Mouse (Mus musculus) heart, embryonic 15.5 days (tissue): ENCODE measurements around the gene Syngr3. TPM values are rescaled to one million over a fixed set of nuclear protein-coding genes. Genes with fewer than 3 reads are reported as not detected.

Experiments used
- ATAC-seq: fragments of 200-750 bp; cut with Nextera tagmentation; replicated peaks from 2 replicates; pipeline ENCODE4 v1.8.0; 2017; ENCODE audit warnings: low read depth, moderate TSS enrichment; ENCODE audit not compliant: insufficient number of reproducible peaks, insufficient read depth, low FRiP score
- H3K27ac ChIP-seq: fragments of 300-500 bp; sonication (generic); 2 replicates; pipeline ENCODE4 v1.5.1; 2015; ENCODE audit warnings: mild to moderate bottlenecking, inconsistent platforms
- H3K27me3 ChIP-seq: fragments of 300-500 bp; sonication (generic); 2 replicates; pipeline ENCODE4 v1.6.1; 2015; ENCODE audit warnings: inconsistent platforms
- H3K36me3 ChIP-seq: fragments of 300-500 bp; sonication (generic); 2 replicates; pipeline ENCODE4 v1.6.1; 2015; ENCODE audit warnings: mild to moderate bottlenecking, inconsistent platforms
- H3K4me1 ChIP-seq: fragments of 300-500 bp; sonication (generic); replicated peaks from 2 replicates; pipeline ENCODE4 v1.6.1; 2015; ENCODE audit warnings: inconsistent platforms
- H3K4me2 ChIP-seq: fragments of 300-500 bp; sonication (generic); 2 replicates; pipeline ENCODE4 v1.6.1; 2015; ENCODE audit warnings: inconsistent platforms, mild to moderate bottlenecking, moderate library complexity
- H3K4me3 ChIP-seq: fragments of 300-500 bp; sonication (generic); 2 replicates; pipeline ENCODE4 v1.5.1; 2015; ENCODE audit warnings: mild to moderate bottlenecking, inconsistent platforms
- H3K9ac ChIP-seq: fragments of 300-500 bp; sonication (generic); 2 replicates; pipeline ENCODE4 v1.6.1; 2015; ENCODE audit warnings: mild to moderate bottlenecking, inconsistent platforms
- H3K9me3 ChIP-seq: fragments of 300-500 bp; sonication (generic); replicated peaks from 2 replicates; pipeline ENCODE4 v1.6.1; 2016; ENCODE audit warnings: inconsistent platforms
- WGBS: fragments of 180-500 bp; shearing (Covaris S2); methylation state at CpG from one replicate; pipeline ENCODE4 v1.1.7; 2015; ENCODE audit warnings: mixed read lengths; 5-methylcytosine and 5-hydroxymethylcytosine counted together
- polyA plus RNA-seq: library from polyadenylated mRNA; unstranded; fragments of >200 nt; fragmentation: Nextera tagmentation; extraction: Ambion mirVana; gene quantifications from 2 replicates; pipeline ENCODE4 v1.2.1, GENCODE M21; 2015

Syngr3 gene
- polyA plus RNA-seq: 0.44 and 3.0 TPM in 2 replicates

GRCm38 (mm10) chr17:24689251-24690081, at the start of gene Syngr3:
Gene Syngr3, minus strand, starts transcription at chr17:24689955.
- Histone ChIP-seq H3K36me3 (peaks cover 7% of the 10 kb centered on the region; the same call in 1 of the 2 replicates), H3K4me3 (peak within 1 kb of the TSS; percentile 53), H3K27ac (no peak within 1 kb of the TSS), H3K4me2 (peak within 1 kb of the TSS; percentile 89), H3K27me3 (peaks cover 50% of the 10 kb centered on the region), H3K9ac (peak within 1 kb of the TSS; percentile 41), H3K4me1 (peaks cover 23% of the 10 kb centered on the region), H3K9me3 (no peaks in the 10 kb centered on the region)
- WGBS: under 1% methylated on average over 54 of the region's 55 CpGs
- ATAC-seq: no peak

GRCm38 (mm10) chr17:24738238-24738637, 48.5 kb upstream of the Syngr3 start:
- 81% methylated on average over 4 of the region's 4 CpGs for WGBS
- H3K9ac ChIP-seq: no peak overlapping the region
- 0 out of 2 replicates have a peak, but pooled peaks cover 11% of the 10 kb centered on the region for H3K36me3 ChIP-seq
- no peak overlapping the region for H3K4me3 ChIP-seq
- H3K27ac ChIP-seq: no peak overlapping the region
- ATAC-seq: no peak
- no peaks in the 10 kb centered on the region for H3K9me3 ChIP-seq
- H3K27me3 ChIP-seq: no peaks in the 10 kb centered on the region
- no peak overlapping the region for H3K4me2 ChIP-seq
- peaks cover 16% of the 10 kb centered on the region for H3K4me1 ChIP-seq

GRCm38 (mm10) chr17:24737135-24737810, 47.5 kb upstream of the Syngr3 start:
- 22% methylated on average over 8 of the region's 8 CpGs for WGBS
- Histone ChIP-seq H3K4me2 (peak overlapping the region; percentile 75), H3K4me3 (peak overlapping the region; percentile 56), H3K27me3 (no peaks in the 10 kb centered on the region), H3K4me1 (peaks cover 23% of the 10 kb centered on the region), H3K36me3 (0 out of 2 replicates have a peak, but pooled peaks cover 11% of the 10 kb centered on the region), H3K27ac (no peak overlapping the region), H3K9me3 (no peaks in the 10 kb centered on the region), H3K9ac (peak overlapping the region; percentile 58)
- no peak for ATAC-seq

GRCm38 (mm10) chr17:24736330-24737051, 46.7 kb upstream of the Syngr3 start, which contains the start of gene Msrb1:
Gene Msrb1, plus strand, starts transcription at chr17:24736642.
- H3K27ac ChIP-seq: peak within 1 kb of the TSS; percentile 67

GRCm38 (mm10) chr17:24735446-24735845, 45.7 kb upstream of the Syngr3 start:
- WGBS: 87% methylated on average over 7 of the region's 7 CpGs
- Histone ChIP-seq H3K27me3 (no peaks in the 10 kb centered on the region), H3K4me3 (no peak overlapping the region), H3K36me3 (0 out of 2 replicates have a peak, but pooled peaks cover 5% of the 10 kb centered on the region), H3K4me1 (peaks cover 31% of the 10 kb centered on the region), H3K4me2 (no peak overlapping the region), H3K9me3 (no peaks in the 10 kb centered on the region), H3K27ac (no peak overlapping the region), H3K9ac (no peak overlapping the region)
- ATAC-seq: no peak

More at GRCm38 (mm10) chr17:24736330-24737051, 46.7 kb upstream of the Syngr3 start, which contains the start of gene Msrb1:
- Histone ChIP-seq H3K9me3 (no peaks in the 10 kb centered on the region), H3K36me3 (0 out of 2 replicates have a peak, but pooled peaks cover 11% of the 10 kb centered on the region), H3K9ac (peak within 1 kb of the TSS; percentile 58), H3K27me3 (no peaks in the 10 kb centered on the region), H3K4me3 (peak within 1 kb of the TSS; percentile 56), H3K4me1 (peaks cover 30% of the 10 kb centered on the region), H3K4me2 (peak within 1 kb of the TSS; percentile 75)
- ATAC-seq: peak; percentile 97
- under 1% methylated on average over 29 of the region's 29 CpGs for WGBS

GRCm38 (mm10) chr17:24734513-24734912, 44.8 kb upstream of the Syngr3 start:
- 72% methylated on average over 1 of the region's 1 CpGs for WGBS
- H3K4me1 ChIP-seq: peaks cover 31% of the 10 kb centered on the region
- H3K9ac ChIP-seq: no peak overlapping the region
- H3K27me3 ChIP-seq: no peaks in the 10 kb centered on the region
- no peak overlapping the region for H3K4me3 ChIP-seq
- H3K4me2 ChIP-seq: no peak overlapping the region
- no peak overlapping the region for H3K27ac ChIP-seq
- no peak for ATAC-seq
- H3K36me3 ChIP-seq: no peaks in the 10 kb centered on the region
- H3K9me3 ChIP-seq: no peaks in the 10 kb centered on the region

GRCm38 (mm10) chr17:24733434-24734050, 43.8 kb upstream of the Syngr3 start:
- no peak overlapping the region for H3K27ac ChIP-seq
- ATAC-seq: no peak
- no peak overlapping the region for H3K4me3 ChIP-seq

GRCm38 (mm10) chr17:24732233-24732935, 42.6 kb upstream of the Syngr3 start:
- Histone ChIP-seq H3K9ac (no peak overlapping the region), H3K4me1 (peaks cover 27% of the 10 kb centered on the region), H3K27me3 (no peaks in the 10 kb centered on the region; the same call in 1 of the 2 replicates), H3K36me3 (no peaks in the 10 kb centered on the region), H3K4me3 (no peak overlapping the region), H3K9me3 (no peaks in the 10 kb centered on the region), H3K27ac (peak overlapping the region; percentile 79), H3K4me2 (no peak overlapping the region)
- WGBS: 59% methylated on average over 12 of the region's 12 CpGs
- no peak for ATAC-seq

More at GRCm38 (mm10) chr17:24733434-24734050, 43.8 kb upstream of the Syngr3 start:
- WGBS: 90% methylated on average over 21 of the region's 21 CpGs
- H3K27me3 ChIP-seq: no peaks in the 10 kb centered on the region
- no peaks in the 10 kb centered on the region for H3K9me3 ChIP-seq
- H3K4me1 ChIP-seq: peaks cover 31% of the 10 kb centered on the region
- H3K36me3 ChIP-seq: no peaks in the 10 kb centered on the region
- H3K9ac ChIP-seq: no peak overlapping the region
- H3K4me2 ChIP-seq: no peak overlapping the region

- Histone ChIP-seq H3K36me3 (no peaks in the 10 kb centered on the region), H3K4me2 (no peak overlapping the region), H3K9ac (no peak overlapping the region), H3K4me3 (no peak overlapping the region), H3K27me3 (no peaks in the 10 kb centered on the region; the same call in 1 of the 2 replicates), H3K9me3 (no peaks in the 10 kb centered on the region), H3K4me1 (peaks cover 16% of the 10 kb centered on the region), H3K27ac (no peak overlapping the region)
- no peak for ATAC-seq
- WGBS: 82% methylated on average over 14 of the region's 14 CpGs
Measured at GRCm38 (mm10) chr17:24730787-24731186, 41.0 kb upstream of the Syngr3 start.

- ATAC-seq: no peak
- no peak overlapping the region for H3K9ac ChIP-seq
- no peak overlapping the region for H3K4me3 ChIP-seq
- peaks cover 19% of the 10 kb centered on the region for H3K4me1 ChIP-seq
- no peaks in the 10 kb centered on the region; the same call in 1 of the 2 replicates for H3K27me3 ChIP-seq
- no peak overlapping the region for H3K4me2 ChIP-seq
- no peak overlapping the region for H3K27ac ChIP-seq
- H3K36me3 ChIP-seq: no peaks in the 10 kb centered on the region
- WGBS: 54% methylated on average over 6 of the region's 6 CpGs
- H3K9me3 ChIP-seq: no peaks in the 10 kb centered on the region
Measured at GRCm38 (mm10) chr17:24729067-24729466, 39.3 kb upstream of the Syngr3 start.
